Mouse (Mus musculus) gastrocnemius, postnatal 4 days (tissue): Measurements from ENCODE around the gene Ctdsp1. TPM values are rescaled to one million over a fixed set of nuclear protein-coding genes. Genes with fewer than 3 reads are reported as not detected.

Experiments used
- DNase-seq, 2 experiments: peaks; one replicate each; pipeline ENCODE4 v3.0.0; 2021 to 2022; ENCODE audit warnings: low spot score in 2 of 2, mixed read lengths in 2 of 2
- long read RNA-seq, 2 experiments: library from polyadenylated mRNA; stranded (forward); transcript quantifications; one replicate each; pipeline ENCODE4 v2.0.0; 2021
- total RNA-seq, 2 experiments: library from RNA; stranded (reverse); gene quantifications; 2 replicates each; pipeline ENCODE4 v1.2.3; 2021

Ctdsp1 gene
- 100 to 1,000 TPM; 109 to 135 TPM for total RNA-seq
- long read RNA-seq, experiment 1, transcript Ctdsp1-201 (7 exons, 2,876 nt), result major isoform, 8 of 29 reads
- long read RNA-seq, experiment 1, partial matches to known transcripts, result 17 of 29 reads
- long read RNA-seq, experiment 1, other reads (novel, unspliced or antisense), result 2 of 29 reads
- long read RNA-seq, experiment 2, transcript Ctdsp1-201 (7 exons, 2,876 nt), result major isoform, 11 of 30 reads
- long read RNA-seq, experiment 2, partial matches to known transcripts, result 18 of 30 reads
- long read RNA-seq, experiment 2, other reads (novel, unspliced or antisense), result 1 of 30 reads

GRCm38 (mm10) chr1:74390924-74391748 is at the start of gene Ctdsp1:
Gene Ctdsp1, plus strand, starts transcription at chr1:74391509.
- peak; percentile 96 to 99 for DNase-seq

GRCm38 (mm10) chr1:74341898-74342297 is 49.4 kb upstream of the Ctdsp1 start:
- no peak for DNase-seq

- no peak for DNase-seq
These were observed 49.0 kb upstream of the Ctdsp1 start for GRCm38 (mm10) chr1:74342308-74342707.

GRCm38 (mm10) chr1:74343161-74343560 is 48.1 kb upstream of the Ctdsp1 start:
- no peak for DNase-seq

- DNase-seq, result no peak
These were observed 47.0 kb upstream of the Ctdsp1 start for GRCm38 (mm10) chr1:74344163-74344916.

GRCm38 (mm10) chr1:74351185-74351769 is 40.0 kb upstream of the Ctdsp1 start:
- no peak for DNase-seq

GRCm38 (mm10) chr1:74352532-74353096 is 38.7 kb upstream of the Ctdsp1 start:
- DNase-seq, result no peak

- no peak for DNase-seq
These were observed 37.7 kb upstream of the Ctdsp1 start for GRCm38 (mm10) chr1:74353453-74354229.

GRCm38 (mm10) chr1:74357531-74357930 is 33.8 kb upstream of the Ctdsp1 start:
- no peak for DNase-seq

GRCm38 (mm10) chr1:74359952-74360517 is 31.3 kb upstream of the Ctdsp1 start:
- DNase-seq, result no peak

- peak in 1 of 2 experiments; percentile 70 for DNase-seq
These were observed 29.5 kb upstream of the Ctdsp1 start, which contains the start of gene Catip for GRCm38 (mm10) chr1:74361812-74362211. Gene Catip, plus strand, starts transcription at chr1:74362108.

- no peak for DNase-seq
These were observed 28.7 kb upstream of the Ctdsp1 start for GRCm38 (mm10) chr1:74362325-74363229.

- DNase-seq, result no peak
These were observed 27.9 kb upstream of the Ctdsp1 start for GRCm38 (mm10) chr1:74363437-74363836.

- DNase-seq, result no peak
These were observed 27.0 kb upstream of the Ctdsp1 start for GRCm38 (mm10) chr1:74364270-74364669.

GRCm38 (mm10) chr1:74367886-74368645 is 23.2 kb upstream of the Ctdsp1 start:
- peak in 1 of 2 experiments; percentile 67 for DNase-seq

GRCm38 (mm10) chr1:74370040-74370439 is 21.3 kb upstream of the Ctdsp1 start:
- DNase-seq, result no peak

GRCm38 (mm10) chr1:74373372-74373771 is 17.9 kb upstream of the Ctdsp1 start:
- DNase-seq, result no peak

GRCm38 (mm10) chr1:74374980-74375379 is 16.3 kb upstream of the Ctdsp1 start, which contains the start of gene Slc11a1:
Gene Slc11a1, plus strand, starts transcription at chr1:74375195.
- no peak for DNase-seq
